Mouse (Mus musculus) kidney, adult 11 months (tissue): ENCODE measurements around the gene Lrrc30.

Experiments used
- DNase-seq: peaks from one replicate; pipeline ENCODE4 v3.0.0; 2022

The Lrrc30 gene

GRCm38 (mm10) chr17:67632676-67633339, at the start of gene Lrrc30:
Gene Lrrc30 (minus strand): TSS chr17:67632723.
- DNase-seq, result no peak

- no peak for DNase-seq
Observed at GRCm38 (mm10) chr17:67681084-67681483, 48.6 kb upstream of the Lrrc30 start.

GRCm38 (mm10) chr17:67678576-67678975, 46.1 kb upstream of the Lrrc30 start:
- no peak for DNase-seq

- DNase-seq, result peak; percentile 4
Observed at GRCm38 (mm10) chr17:67667981-67668380, 35.5 kb upstream of the Lrrc30 start.

- no peak for DNase-seq
Observed at GRCm38 (mm10) chr17:67666981-67667380, 34.5 kb upstream of the Lrrc30 start.

GRCm38 (mm10) chr17:67664299-67664698, 31.8 kb upstream of the Lrrc30 start:
- DNase-seq, result no peak

GRCm38 (mm10) chr17:67651506-67651905, 19.0 kb upstream of the Lrrc30 start:
- DNase-seq, result peak; percentile 37

- DNase-seq, result no peak
Observed at GRCm38 (mm10) chr17:67641627-67642026, 9.1 kb upstream of the Lrrc30 start.

GRCm38 (mm10) chr17:67638119-67638810, 5.7 kb upstream of the Lrrc30 start:
- peak; percentile 6 for DNase-seq

- DNase-seq, result no peak
Observed at GRCm38 (mm10) chr17:67636951-67637350, 4.4 kb upstream of the Lrrc30 start.

GRCm38 (mm10) chr17:67636304-67636703, 3.8 kb upstream of the Lrrc30 start:
- no peak for DNase-seq

GRCm38 (mm10) chr17:67629746-67630145, 2.8 kb downstream of the Lrrc30 start:
- DNase-seq, result no peak

- DNase-seq, result peak; percentile 29
Observed at GRCm38 (mm10) chr17:67629211-67629657, 3.3 kb downstream of the Lrrc30 start.

GRCm38 (mm10) chr17:67628475-67628874, 4.0 kb downstream of the Lrrc30 start:
- DNase-seq, result no peak

- DNase-seq, result no peak
Observed at GRCm38 (mm10) chr17:67625431-67625830, 7.1 kb downstream of the Lrrc30 start.

- no peak for DNase-seq
Observed at GRCm38 (mm10) chr17:67619001-67619400, 13.5 kb downstream of the Lrrc30 start.

- DNase-seq, result no peak
Observed at GRCm38 (mm10) chr17:67614381-67614780, 18.1 kb downstream of the Lrrc30 start.

- DNase-seq, result no peak
Observed at GRCm38 (mm10) chr17:67612576-67612975, 19.9 kb downstream of the Lrrc30 start.

GRCm38 (mm10) chr17:67612151-67612550, 20.4 kb downstream of the Lrrc30 start:
- no peak for DNase-seq

- no peak for DNase-seq
Observed at GRCm38 (mm10) chr17:67604446-67604845, 28.1 kb downstream of the Lrrc30 start.

GRCm38 (mm10) chr17:67602556-67602955, 30.0 kb downstream of the Lrrc30 start:
- no peak for DNase-seq

GRCm38 (mm10) chr17:67584937-67585579, 47.5 kb downstream of the Lrrc30 start:
- peak; percentile 44 for DNase-seq

GRCm38 (mm10) chr17:67584533-67584932, 48.0 kb downstream of the Lrrc30 start:
- DNase-seq, result no peak

GRCm38 (mm10) chr17:67583422-67583821, 49.1 kb downstream of the Lrrc30 start:
- DNase-seq, result no peak
